Mouse (Mus musculus): ENCODE measurements around the gene Lgr6. TPM values are rescaled to one million over a fixed set of nuclear protein-coding genes. Genes with fewer than 3 reads are reported as not detected.
A peak's percentile ranks its signal among the peaks of the same experiment; 100 is the strongest.

The Lgr6 gene
- total RNA-seq, 2 experiments from 2014 or later: 11.5 to 16.9 TPM

DNA sequence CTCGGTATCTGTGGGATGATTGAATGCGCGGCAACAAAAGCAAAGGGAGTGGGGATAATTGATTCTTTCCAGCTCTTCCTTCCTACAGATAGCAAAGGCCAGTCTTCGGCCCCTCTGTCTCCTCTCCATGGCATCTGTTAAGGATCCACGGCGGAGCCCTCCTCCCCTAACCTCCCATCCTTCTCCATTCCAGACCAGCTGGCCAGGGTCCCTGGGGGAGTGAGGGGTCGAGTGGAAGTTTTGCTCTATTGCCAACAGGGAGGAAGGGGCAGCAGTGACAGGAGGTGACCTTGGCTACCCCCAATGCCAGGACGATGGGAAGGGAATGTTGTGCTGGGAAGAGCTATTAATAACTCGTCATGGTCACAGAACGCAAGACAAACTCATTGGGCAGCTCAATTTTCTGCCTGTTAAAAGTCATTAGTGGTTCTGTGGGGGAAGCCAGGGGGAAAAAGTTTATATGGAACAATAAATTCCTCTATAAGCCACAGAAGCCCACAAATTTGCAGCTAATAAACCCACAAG, 90.1 kb downstream of the Lgr6 start:
- peak in 1 of 2 experiments; percentile 17 for DNase-seq

DNA sequence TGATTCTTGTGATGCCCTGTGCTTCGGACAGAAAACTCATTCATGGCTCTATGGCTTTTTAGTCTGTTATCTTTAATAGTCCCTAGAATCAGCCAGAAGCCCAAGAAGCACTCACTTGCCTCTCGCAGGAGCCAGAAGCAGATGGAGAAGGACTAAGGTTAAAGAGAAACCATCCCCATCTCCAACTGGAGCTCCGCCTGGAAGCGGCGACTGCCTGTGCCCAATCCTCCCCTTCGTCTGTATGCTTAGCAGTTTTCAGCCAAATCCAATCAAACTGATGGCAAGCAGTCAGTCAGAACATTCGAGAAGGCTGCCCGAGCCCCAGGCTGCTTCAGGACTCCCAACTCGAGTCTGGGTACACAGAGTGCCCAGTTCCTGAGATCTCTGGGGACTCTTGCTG, 92.6 kb downstream of the Lgr6 start:
- no peak for DNase-seq

DNA sequence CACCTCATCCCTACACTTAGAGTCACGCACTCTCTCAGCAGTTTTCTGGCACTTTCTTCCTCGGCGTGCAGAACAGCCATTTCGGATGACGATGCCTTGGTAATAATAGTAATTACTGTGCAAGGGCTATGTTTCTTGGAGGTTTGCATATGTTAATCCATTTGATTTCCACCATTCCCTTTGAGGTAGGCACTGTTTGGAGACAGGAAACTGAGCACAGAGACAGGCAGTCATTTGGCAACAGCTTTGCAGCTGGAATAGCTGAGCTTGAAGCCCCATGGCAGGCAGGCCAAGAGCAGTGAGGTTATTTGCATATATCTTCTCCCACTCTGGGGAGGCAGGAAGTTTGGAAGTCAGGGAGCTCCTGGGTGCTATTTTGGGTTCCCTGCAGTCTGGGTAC, 93.2 kb downstream of the Lgr6 start:
- no peak for DNase-seq

DNA sequence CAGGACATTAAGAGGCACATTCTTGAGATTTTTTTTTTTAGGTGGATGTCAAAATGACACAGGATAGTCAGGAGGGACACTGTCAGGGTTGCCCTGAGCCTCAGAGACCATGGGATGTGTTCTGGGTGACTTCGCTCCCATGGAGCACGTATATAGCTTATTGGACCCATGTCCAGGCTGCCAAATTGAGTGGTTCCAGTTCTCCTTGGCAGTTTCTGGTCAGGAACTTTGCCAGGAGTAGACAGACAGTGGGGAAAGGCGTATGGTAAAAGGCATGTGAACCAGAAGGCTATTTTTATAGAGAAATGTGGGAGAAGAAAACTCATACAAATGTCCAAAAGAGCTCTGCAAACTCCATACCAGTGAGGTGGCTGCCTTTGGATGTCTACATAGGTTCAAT, 95.2 kb downstream of the Lgr6 start:
- DNase-seq: peak; percentile 24 to 37

DNA sequence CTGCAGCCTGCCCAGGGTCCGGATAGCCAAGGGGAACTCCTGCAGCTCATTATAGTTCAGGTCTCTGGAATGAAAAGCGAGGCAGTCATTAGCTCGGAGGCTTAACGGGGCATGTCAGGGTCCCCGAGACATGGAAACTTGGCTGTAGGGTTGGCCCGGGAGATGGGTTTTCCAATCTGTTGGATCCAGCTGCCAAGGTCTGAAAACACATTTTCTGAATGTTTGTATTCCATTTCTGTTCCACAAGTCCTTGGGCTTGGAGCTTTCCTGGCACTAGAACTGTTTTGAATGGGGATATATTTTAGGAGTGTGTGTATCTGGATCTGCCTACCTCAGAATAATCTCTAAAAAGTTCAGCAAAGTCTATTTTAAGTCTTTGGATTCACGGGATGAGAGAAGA, 99.4 kb downstream of the Lgr6 start:
- DNase-seq: peak; percentile 59 to 61

DNA sequence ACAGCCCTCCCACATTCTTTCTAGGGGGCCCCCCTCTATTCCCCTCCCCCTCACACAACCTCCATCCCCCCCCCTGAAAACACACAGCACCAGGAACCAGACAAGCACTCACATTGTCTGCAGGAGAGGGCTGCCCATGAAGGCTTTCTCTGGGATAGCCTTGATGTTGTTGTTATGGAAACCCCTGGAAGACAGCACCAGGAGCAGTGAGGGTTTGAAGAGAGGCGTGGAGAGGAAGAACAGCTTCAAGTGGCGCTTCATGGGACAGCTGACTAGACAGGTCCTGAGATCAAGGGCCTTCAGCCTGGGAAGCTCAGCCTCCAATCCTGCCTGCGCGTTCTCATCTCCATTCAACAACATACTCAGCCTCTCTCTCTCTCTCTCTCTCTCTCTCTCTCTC, 101.7 kb downstream of the Lgr6 start:
- DNase-seq: no peak

DNA sequence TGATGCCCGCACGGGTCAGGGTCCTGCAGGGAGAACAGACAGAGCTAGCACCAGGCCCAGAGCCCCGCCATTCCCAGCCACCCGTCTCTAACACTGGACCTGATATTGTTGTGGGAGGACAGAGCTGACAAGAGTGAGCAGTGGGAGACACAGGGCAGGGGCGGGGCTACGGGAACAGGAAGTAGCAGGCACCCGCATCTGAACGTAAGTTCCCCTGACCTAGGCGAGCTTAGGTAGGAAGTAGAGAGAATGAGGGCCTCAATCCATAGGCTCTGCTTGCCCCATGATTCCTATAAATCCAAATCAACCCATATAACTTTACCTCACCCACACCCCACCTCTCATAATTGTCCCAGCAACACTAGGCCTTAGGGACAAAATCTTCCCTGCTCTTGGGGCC, 104.5 kb downstream of the Lgr6 start:
- DNase-seq: no peak

DNA sequence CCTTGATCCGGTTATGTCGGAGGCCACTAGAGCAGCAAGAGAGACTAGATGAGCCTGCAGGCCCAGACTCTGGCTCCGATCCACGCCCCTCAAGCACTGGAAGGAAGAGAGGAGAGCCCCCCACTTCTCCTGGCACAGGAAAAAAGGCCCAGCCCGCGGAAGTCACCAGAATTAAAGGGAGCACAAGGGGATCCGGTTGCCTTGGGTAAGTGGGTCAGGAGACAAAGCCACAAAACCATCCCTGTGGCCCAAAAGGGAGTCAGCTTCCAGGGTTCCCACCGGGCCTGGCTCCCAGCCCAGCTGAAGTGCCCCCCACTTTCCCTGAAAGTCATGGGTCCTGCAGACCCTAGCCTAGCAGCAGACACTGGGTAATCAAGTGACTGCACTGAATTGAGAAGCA, 106.8 kb downstream of the Lgr6 start:
- no peak for DNase-seq

DNA sequence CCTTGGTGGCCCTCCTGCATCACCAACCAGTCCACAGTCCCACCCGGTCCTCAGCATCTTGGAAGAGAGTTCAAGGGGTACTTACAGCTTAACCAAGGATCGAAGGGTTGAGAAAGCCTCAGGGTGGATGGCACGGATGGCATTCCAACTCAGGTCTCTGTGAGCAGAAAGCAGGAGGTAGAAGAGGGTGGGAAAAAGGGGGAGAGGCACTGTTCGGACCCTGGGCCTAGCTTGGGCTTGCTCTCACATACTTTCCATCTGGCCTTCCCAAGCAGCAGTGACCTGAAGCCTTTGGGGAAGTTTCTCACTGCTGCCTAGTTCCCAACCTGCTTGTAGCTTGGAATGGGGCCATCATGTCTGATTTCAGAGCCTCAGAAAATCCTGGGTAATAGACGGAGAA, 107.5 kb downstream of the Lgr6 start:
- DNase-seq: no peak

DNA sequence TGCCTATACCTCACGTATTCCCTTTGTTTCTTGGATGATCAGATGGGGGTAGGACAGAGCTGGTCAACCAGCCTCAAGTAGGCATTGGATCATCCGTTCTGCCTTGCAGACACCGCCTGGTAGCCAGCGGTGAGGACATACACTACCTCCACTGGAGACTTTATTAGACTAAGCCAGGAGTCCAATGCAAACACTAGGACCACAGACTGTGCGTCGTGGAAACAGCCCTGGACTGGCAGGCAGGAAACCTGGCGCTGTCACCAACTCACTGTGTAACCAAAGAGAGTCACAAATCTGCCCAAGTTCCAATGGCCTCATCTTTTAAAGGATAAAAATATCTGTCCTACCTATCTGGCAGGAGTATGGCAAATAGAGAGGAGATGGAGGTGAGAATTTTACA, 108.6 kb downstream of the Lgr6 start:
- DNase-seq: no peak

DNA sequence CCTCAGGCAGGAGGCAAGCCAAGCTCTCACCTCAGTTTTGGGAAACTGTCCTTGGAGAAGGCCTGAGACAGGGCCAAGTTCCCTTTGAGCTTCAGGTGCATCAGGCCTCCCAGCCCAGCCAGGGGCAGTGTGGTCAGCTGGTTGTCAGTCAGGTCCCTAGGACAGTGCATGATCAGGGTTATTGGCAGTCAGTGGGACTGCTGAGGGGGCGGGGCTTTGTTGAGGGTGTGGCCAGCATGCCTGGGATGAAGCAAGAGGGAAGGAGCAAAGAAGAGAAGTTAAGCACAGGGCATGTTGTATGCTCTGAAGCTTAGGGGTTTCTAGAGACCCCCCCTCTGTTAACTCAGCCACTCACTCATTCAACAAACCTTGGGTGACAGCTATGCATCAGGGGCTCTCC, 109.1 kb downstream of the Lgr6 start:
- peak in 1 of 2 experiments; percentile 19 for DNase-seq

DNA sequence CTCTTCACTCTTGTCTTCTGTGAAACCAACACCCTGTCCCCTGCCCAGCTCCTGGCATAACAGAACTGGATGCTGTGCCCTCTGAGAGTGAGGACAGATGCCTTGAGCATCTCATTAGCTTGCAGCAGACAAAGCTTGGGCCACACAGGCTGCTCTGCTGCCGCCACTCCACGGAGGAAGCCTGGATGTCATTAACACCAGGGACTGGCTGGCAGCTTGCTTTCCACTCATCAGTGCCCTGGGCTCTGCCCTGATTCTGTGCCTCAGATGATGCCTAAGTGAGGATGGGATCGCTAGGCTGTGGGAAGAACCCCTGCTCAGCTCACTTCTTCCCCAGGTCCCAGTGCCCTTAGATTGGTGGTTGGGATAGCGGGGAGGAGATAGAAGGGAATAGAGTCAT, 109.6 kb downstream of the Lgr6 start:
- DNase-seq: no peak

DNA sequence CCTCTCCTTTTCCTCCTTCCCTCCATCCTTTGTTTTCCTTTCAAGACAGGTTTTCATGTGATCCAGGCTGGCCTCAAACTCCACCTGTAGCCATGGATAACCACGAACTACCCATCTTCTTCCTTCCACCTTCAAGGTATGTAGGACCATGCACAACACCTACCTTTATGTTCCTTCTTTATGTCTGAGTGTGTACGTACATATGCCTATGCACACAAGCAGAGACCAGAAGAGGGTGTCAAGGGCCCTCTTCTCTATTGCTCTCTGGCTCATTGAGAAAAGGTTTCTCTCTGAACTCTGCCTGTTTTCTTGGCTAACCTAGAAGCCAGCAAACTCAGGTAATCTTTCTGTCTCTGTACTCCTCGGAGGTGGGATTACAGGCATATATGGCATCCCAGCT, 110.3 kb downstream of the Lgr6 start:
- DNase-seq: no peak

DNA sequence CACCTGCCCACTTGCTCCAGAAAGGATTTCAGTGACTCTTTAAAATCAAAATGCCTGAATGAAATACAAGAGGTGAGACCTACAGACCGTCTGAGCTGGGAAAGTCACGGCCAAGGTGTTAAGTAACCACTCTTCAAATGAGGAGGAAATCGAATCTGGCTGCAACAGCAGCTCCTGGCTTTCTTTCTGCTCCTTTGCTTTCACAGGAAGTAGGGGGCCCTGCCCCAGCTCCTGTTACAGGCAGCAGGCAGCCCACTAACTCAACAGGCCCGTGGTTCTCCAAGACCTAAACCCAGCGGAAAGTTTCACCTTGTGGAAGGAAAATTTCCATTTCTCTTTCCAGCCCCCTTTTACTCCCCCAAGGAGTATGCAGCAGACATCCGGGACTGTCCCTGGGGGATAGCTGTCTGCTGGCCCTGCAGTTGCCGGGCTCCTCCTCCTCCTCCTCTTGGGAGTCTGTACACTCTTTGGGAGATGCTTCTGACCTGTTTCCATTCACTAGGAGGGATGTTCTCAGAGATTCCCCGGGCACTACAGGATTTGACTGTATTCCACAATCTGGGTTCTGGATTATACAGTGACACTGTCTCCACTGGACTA, 112.9 kb downstream of the Lgr6 start:
- peak in 1 of 2 experiments; percentile 48 for DNase-seq

DNA sequence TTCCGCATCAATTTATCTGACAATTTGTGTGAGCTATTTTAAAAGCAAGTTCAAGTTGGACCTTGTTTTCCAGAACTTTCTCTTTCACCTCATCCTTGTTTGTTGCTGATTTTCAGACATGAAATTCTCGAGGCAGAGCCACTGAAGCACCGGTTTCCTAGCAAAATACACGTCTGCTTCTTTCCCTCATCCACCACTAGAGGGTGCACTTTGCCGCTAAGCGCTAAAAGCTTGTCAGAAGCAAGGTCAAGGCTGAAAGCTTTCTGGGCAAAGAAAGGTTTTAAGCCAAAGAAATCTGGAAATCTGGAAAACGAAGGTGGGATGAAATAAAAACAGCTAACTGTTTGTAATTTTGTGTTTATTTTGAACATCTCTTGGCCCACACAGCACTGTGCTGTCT, 115.7 kb downstream of the Lgr6 start:
- peak; percentile 74 to 89 for DNase-seq

DNA sequence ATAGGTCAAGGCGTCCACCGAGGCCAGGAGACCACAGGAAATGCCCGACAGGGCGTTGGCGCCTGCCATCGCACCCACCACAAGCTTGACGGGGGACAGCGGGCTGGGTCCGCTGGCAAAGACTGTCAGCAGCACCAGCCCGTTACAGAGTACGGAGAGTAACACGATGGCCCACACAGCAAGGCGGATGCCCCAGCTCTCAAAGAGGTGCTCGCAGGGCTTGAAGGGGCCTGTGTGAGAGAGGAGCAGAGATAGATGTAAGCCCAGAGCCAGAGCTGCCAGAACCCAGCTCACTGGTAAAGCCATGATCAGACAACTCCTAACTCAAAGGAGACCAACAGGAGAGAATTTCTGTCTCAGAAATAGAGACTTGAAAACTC, 117.1 kb downstream of the Lgr6 start:
- DNase-seq: peak in 1 of 2 experiments; percentile 21

DNA sequence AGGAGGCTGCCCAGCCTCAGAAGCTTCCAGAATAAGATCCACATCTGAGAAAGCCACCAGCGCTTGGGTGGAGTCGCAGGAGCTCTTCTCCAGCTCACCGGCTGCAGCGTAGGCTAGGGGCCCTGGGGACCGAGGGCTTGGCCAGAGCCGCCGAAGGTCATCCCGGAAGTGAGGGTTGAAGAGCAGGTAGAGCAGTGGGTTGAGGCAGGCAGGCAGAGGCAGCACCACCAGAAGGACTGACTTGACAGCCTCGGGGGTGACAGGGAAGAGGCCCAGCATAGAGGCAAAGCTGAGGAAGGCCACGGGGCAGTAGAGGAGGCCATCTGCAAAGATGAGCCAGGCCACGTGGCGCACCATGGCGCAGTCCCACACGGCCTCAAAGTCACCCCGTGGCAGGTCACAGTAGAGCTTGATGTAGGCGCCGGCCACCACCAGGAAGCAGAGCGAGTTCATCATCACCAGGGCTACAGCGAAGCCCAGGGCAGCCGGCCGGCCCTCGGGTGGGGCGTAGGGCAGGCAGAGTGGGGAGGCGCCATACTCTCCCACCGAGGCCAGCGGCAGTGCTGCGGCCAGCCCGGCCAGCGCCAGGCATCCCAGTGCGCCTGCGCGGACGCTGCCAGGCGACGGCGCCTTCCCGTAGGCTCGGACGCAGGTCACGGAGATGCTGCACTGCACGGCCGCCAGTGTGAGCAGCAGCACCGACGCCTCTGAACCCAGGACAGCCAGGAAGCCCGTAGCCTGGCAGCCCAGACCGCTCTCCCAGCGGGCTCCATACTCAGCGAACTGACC, 117.7 kb downstream of the Lgr6 start:
- peak; percentile 43 to 56 for DNase-seq

DNA sequence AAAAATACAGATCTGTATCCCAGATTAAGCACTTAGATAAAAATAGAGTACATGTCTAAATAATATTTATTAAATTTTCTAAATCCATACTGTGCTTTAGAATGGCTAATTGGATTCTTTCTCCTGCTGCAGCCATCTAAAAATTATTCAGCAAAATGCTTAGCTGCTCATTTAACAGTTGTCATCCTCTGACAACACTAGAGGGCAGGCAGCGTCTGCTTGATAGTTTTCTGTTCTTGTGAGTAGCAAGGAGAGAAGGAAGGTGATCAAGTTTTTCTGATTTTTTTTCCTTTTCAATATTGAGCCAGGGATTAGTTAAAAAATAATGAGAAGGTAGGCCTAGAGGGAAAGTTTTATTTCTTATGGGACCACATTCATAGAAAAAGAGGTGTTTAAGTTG, 132.2 kb downstream of the Lgr6 start:
- DNase-seq: no peak

DNA sequence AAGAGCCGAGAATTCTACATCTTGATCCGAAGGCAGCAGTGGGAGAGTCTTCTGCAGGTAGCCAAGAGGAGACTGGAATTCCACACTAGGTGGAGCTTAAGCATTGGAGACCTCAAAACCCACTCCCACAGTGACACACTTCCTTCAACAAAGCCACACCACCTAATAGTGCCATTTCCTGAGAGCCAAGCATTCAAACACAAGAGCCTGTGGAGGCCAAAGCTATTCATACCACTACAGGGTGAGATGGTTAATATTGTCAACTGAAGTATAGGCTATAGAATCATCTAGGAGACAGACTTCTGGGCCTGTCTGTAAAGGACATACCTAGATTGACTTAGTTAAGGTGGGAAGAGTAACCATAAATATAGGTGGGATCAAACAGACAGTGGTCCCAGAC, 139.6 kb downstream of the Lgr6 start:
- no peak for DNase-seq

DNA sequence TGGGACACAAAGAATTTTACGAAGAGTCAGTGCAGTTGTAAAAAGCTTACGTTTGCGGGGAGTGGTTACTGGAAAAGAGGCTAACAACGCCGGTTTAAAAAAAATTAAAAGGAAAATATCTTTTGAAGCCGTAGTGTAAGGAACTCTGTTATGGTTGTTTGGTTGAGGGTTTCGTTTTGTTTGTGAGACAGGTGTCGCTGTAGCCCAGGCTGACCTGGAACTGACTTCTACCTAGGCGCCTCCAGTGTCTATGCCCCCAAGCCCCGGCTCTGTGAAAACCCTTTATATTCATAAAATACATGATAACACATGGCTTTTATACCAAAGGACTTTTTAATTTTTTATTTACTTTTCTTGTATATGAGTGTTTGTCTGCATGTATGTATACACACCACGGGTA, 142.3 kb downstream of the Lgr6 start:
- DNase-seq: peak in 1 of 2 experiments; percentile 15

DNA sequence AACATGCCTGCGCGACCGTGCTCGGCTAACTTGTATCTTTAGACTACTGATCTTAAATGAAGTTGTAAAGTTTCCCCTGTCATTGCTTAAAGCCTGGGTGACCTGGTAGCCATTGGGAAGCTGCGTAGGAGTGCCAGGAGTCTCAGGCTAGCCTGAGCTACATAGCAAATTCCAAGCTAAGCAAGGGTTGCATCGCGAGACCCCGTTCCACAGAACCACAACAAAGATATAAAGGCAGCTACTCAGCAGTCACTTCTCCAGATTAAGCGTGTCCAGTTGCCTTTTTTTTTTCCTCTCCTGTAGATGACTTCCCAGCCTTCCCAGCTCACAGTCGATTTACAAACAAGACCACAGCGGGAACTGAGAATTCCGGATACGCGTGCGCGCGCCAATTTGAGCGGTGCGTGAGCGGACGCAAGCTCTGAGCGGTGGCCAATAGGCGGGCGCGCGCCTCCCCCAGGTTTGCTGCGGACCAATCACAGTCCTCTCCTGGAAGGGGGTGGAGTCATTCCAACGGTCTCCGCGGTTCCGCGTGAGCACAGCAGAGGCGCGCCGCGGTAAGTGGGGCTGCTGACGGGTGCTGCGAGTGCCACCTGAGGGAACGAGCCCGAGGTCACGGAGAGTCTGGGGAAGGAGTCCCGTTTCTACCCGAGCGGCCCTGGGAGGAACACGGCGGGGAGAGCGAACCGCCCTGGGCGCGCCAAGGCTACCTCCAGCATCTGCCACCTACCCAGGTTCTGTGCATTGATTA, 142.8 kb downstream of the Lgr6 start, which contains the start of gene Ube2t:
Gene Ube2t, plus strand, starts transcription at position 513 of the 751 bp plus-strand sequence.
- peak; percentile 96 to 97 for DNase-seq

DNA sequence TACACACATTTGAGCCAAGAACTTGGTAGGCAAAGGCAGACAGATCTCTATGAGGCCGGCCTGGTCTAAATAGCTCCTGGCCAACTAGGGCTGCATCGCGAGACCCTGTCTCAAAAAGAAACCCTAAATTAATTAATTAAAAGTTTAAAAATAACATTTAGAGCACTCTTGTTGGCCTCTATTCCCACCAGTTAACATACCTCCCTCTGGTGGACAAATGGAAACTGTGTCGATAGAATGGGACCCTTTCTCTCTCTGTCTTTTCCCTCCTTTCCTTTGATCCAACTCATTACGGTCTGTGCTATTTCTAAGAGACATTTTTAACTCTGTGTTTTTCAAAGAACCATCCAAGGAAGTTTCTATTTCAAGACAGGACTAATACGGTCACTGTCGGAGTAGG, 144.4 kb downstream of the Lgr6 start:
- no peak for DNase-seq

DNA sequence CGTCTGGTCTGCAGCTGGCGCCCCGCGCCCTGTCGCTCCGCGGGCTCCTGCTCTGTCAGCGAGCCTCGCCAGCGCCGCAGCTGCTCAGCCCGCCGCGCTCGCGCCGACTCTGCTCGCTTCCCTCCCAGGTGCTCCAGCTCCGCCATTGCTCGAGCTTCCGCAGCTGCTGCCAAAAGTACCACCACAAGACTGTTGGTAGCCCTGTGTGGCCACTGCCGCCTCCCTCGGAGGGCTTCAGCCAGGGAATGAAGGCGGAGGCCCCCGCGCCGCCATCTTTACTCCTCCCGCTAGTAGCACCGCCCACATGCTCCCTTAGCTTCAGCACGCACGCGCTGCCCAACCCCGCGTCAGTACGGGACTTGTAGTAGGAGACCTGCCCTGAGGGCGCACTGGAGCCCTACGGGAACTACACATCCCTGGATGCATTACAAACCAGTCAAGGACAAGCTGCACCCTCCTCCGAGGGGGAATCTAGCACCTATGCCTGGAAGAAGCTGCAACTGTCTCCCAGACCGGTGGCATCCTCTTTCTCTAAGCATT, 149.4 kb downstream of the Lgr6 start, which contains the start of gene Ppp1r12b:
Gene Ppp1r12b, minus strand, starts transcription at position 306 of the 540 bp plus-strand sequence.
- peak; percentile 97 to 98 for DNase-seq

Measured in heart, adult 18-20 months (tissue).